Mouse (Mus musculus): ENCODE results near the gene Gpr4. TPM values are rescaled to one million over a fixed set of nuclear protein-coding genes. Genes with fewer than 3 reads are reported as not detected.
A peak's percentile ranks its signal among the peaks of the same experiment; 100 is the strongest.

Gene Gpr4
- polyA plus RNA-seq (2012; rRNA removed): 6.1 and 6.5 TPM in 2 replicates

GRCm38 (mm10) chr7:19211996-19212755 is at the start of gene Gpr4:
Gene Gpr4 (plus strand): TSS chr7:19212538.
- no peak for TF ChIP-seq CTCF (IDR thresholded peaks at IDR 0.05; ENCODE audit: extremely low read depth, insufficient read depth, low read length)
- Histone ChIP-seq H3K4me1 (ENCODE audit: control insufficient read depth, insufficient read depth, low read length) (0 out of 2 replicates have a peak, but pooled peaks cover 2% of the 10 kb centered on the region), H3K27ac (ENCODE audit: insufficient read depth, low read length) (peak within 1 kb of the TSS; percentile 27; the same call in 1 of the 2 replicates), H3K4me3 (ENCODE audit: insufficient read depth, low read length) (peak within 1 kb of the TSS; percentile 36)

DNA sequence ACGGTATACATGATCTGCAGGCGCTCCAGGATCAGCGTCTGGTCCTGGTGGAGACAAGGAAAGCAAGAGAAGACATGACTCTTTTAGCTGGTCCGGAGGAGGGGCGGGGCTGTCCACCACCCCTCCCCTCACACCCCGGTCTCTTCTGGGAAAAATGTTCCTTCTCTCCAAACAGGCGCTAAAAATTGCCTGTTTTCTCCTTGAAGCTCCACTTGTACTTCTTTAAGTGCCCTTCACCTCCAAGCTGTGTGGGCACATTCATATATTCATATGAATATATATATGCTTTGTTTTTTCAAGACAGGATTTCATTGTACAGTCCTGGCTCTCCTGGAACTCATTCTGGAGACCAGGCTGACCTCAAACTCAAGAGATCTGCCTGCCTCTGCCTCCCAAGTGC is 49.4 kb upstream of the Gpr4 start:
- TF ChIP-seq POLR2A (IDR thresholded peaks at IDR 0.05; ENCODE audit: extremely low read depth, insufficient read depth, low read length) (no peak), CTCF (IDR thresholded peaks at IDR 0.05; ENCODE audit: extremely low read depth, insufficient read depth, low read length) (no peak)
- Histone ChIP-seq H3K27ac (ENCODE audit: insufficient read depth, low read length) (no peak overlapping the region), H3K4me1 (ENCODE audit: control insufficient read depth, insufficient read depth, low read length) (peaks cover 2% of the 10 kb centered on the region), H3K4me3 (ENCODE audit: insufficient read depth, low read length) (no peak overlapping the region)

GRCm38 (mm10) chr7:19163752-19164151 is 48.6 kb upstream of the Gpr4 start:
- Histone ChIP-seq H3K4me3 (ENCODE audit: insufficient read depth, low read length) (no peak overlapping the region), H3K27ac (ENCODE audit: insufficient read depth, low read length) (no peak overlapping the region), H3K4me1 (ENCODE audit: control insufficient read depth, insufficient read depth, low read length) (peaks cover 2% of the 10 kb centered on the region)
- no peak for TF ChIP-seq POLR2A (IDR thresholded peaks at IDR 0.05; ENCODE audit: extremely low read depth, insufficient read depth, low read length)
- TF ChIP-seq CTCF (IDR thresholded peaks at IDR 0.05; ENCODE audit: extremely low read depth, insufficient read depth, low read length): no peak

- H3K4me3 ChIP-seq (ENCODE audit: insufficient read depth, low read length): no peak overlapping the region
- peaks cover 2% of the 10 kb centered on the region for H3K4me1 ChIP-seq (ENCODE audit: control insufficient read depth, insufficient read depth, low read length)
- no peak for TF ChIP-seq POLR2A (IDR thresholded peaks at IDR 0.05; ENCODE audit: extremely low read depth, insufficient read depth, low read length)
- TF ChIP-seq CTCF (IDR thresholded peaks at IDR 0.05; ENCODE audit: extremely low read depth, insufficient read depth, low read length): no peak
- no peak overlapping the region for H3K27ac ChIP-seq (ENCODE audit: insufficient read depth, low read length)
Observed at GRCm38 (mm10) chr7:19164189-19164588, 48.1 kb upstream of the Gpr4 start.

DNA sequence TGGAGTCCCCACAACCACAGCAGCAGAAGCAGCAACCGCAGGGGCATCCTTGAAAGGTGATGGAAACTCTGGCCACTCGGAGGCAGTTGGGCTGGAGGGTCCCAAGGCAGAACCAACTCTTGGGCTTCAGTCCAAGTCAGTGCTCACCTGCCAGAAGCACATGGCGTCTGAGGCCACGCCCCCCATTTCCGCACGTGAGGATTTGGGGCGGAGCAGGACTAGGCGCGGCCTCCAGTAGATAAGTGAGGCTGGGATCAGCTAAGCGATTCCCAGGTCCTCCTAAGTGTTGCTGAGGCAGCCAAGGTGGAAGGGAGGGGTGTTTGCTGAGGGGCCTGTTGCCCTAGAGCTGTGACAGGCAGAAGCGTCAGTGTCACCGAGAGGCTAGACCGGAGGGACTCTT is 47.4 kb upstream of the Gpr4 start:
- TF ChIP-seq CTCF (IDR thresholded peaks at IDR 0.05; ENCODE audit: extremely low read depth, insufficient read depth, low read length): no peak
- TF ChIP-seq POLR2A (IDR thresholded peaks at IDR 0.05; ENCODE audit: extremely low read depth, insufficient read depth, low read length): no peak
- Histone ChIP-seq H3K4me1 (ENCODE audit: control insufficient read depth, insufficient read depth, low read length) (peaks cover 4% of the 10 kb centered on the region), H3K4me3 (ENCODE audit: insufficient read depth, low read length) (no peak overlapping the region), H3K27ac (ENCODE audit: insufficient read depth, low read length) (no peak overlapping the region)

DNA sequence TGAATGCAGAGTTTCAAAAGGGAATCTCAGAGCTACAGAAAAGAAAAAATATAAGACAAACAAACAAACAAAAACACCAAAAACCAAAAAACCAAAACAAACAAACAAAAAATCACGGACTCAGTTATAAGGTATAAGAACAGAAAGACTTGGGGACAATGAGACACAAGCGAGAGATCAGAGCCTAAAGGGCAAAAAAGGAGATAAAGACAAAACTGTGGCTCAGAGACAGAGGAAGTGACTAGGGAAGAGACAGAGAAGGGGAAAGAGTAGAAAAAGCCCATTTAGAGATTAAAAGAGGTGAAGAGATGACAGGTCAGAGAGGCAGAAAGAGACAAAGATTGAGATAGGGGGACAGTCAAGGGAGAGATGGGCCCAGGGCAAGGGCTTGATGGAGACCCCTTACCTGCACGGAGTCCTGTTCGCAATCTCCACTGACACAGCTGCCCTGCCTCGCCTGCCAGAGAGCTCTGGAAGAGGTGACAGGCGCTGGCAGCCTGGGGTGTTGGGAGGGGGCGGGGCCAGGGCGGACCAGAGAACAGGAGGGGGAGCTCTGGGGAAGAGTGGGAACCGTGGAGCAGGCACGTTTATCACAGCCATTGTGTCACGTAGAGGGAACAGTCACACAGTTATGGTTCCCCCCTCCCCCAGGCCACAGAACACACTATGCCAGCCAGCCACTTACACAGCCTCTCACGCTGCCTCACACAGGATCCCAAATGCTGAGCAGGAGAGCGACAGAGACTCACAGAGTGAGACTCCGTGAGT is 46.5 kb upstream of the Gpr4 start, which contains the start of gene Gipr:
Gene Gipr, minus strand, starts transcription at position 472 of the 768 bp plus-strand sequence.
- no peak within 1 kb of the TSS for H3K27ac ChIP-seq (ENCODE audit: insufficient read depth, low read length)
- no peak for TF ChIP-seq CTCF (IDR thresholded peaks at IDR 0.05; ENCODE audit: extremely low read depth, insufficient read depth, low read length)
- TF ChIP-seq POLR2A (IDR thresholded peaks at IDR 0.05; ENCODE audit: extremely low read depth, insufficient read depth, low read length): no peak
- peaks cover 6% of the 10 kb centered on the region for H3K4me1 ChIP-seq (ENCODE audit: control insufficient read depth, insufficient read depth, low read length)
- no peak within 1 kb of the TSS for H3K4me3 ChIP-seq (ENCODE audit: insufficient read depth, low read length)

DNA sequence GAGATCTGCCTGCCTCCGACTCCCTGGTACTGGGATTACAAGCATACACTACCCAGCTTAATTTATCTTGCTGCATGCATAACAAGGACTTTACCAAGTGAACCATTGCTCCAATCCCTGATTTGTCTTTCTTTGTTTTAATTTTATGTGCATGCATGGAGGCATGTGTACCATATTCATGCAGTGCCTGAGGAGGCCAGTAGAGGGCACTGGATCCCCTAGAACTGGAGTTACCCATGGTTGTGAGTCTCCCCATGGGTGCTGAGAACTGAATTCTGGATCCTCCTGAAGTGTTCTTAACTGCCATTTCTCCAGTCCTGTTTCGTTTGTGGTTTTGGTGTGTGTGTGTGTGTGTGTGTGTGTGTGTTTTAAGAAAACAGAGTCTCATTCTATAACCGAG is 45.3 kb upstream of the Gpr4 start:
- TF ChIP-seq CTCF (IDR thresholded peaks at IDR 0.05; ENCODE audit: extremely low read depth, insufficient read depth, low read length): no peak
- no peak for TF ChIP-seq POLR2A (IDR thresholded peaks at IDR 0.05; ENCODE audit: extremely low read depth, insufficient read depth, low read length)
- peaks cover 8% of the 10 kb centered on the region for H3K4me1 ChIP-seq (ENCODE audit: control insufficient read depth, insufficient read depth, low read length)
- H3K27ac ChIP-seq (ENCODE audit: insufficient read depth, low read length): no peak overlapping the region
- no peak overlapping the region for H3K4me3 ChIP-seq (ENCODE audit: insufficient read depth, low read length)

- TF ChIP-seq POLR2A (IDR thresholded peaks at IDR 0.05; ENCODE audit: extremely low read depth, insufficient read depth, low read length) (no peak), CTCF (IDR thresholded peaks at IDR 0.05; ENCODE audit: extremely low read depth, insufficient read depth, low read length) (no peak)
- Histone ChIP-seq H3K27ac (ENCODE audit: insufficient read depth, low read length) (no peak overlapping the region), H3K4me1 (ENCODE audit: control insufficient read depth, insufficient read depth, low read length) (peaks cover 10% of the 10 kb centered on the region), H3K4me3 (ENCODE audit: insufficient read depth, low read length) (no peak overlapping the region)
Observed at GRCm38 (mm10) chr7:19169506-19169905, 42.8 kb upstream of the Gpr4 start.

- Histone ChIP-seq H3K4me3 (ENCODE audit: insufficient read depth, low read length) (no peak overlapping the region), H3K27ac (ENCODE audit: insufficient read depth, low read length) (peak overlapping the region; percentile 13; the same call in 1 of the 2 replicates), H3K4me1 (ENCODE audit: control insufficient read depth, insufficient read depth, low read length) (peaks cover 10% of the 10 kb centered on the region)
- TF ChIP-seq CTCF (IDR thresholded peaks at IDR 0.05; ENCODE audit: extremely low read depth, insufficient read depth, low read length) (no peak), POLR2A (IDR thresholded peaks at IDR 0.05; ENCODE audit: extremely low read depth, insufficient read depth, low read length) (no peak)
Observed at GRCm38 (mm10) chr7:19170142-19170541, 42.2 kb upstream of the Gpr4 start.
